Mouse (Mus musculus) C2C12 (cell line): ENCODE measurements around the gene Slc25a39. TPM values are rescaled to one million over a fixed set of nuclear protein-coding genes. Genes with fewer than 3 reads are reported as not detected.

Experiments
- H3K27me3 ChIP-seq: one replicate; pipeline ENCODE4 v1.6.1; 2011; ENCODE audit not compliant: control insufficient read depth, insufficient read depth, insufficient read length
- H3K36me3 ChIP-seq: one replicate; pipeline ENCODE4 v1.6.1; 2011; ENCODE audit not compliant: control insufficient read depth, insufficient read depth
- H3K4me3 ChIP-seq: one replicate; pipeline ENCODE4 v1.5.1; 2011; ENCODE audit warnings: mild to moderate bottlenecking, control low read depth; ENCODE audit not compliant: poor library complexity, insufficient read depth, severe bottlenecking
- H3K79me2 ChIP-seq: one replicate; pipeline ENCODE4 v1.6.1; 2011; ENCODE audit not compliant: control insufficient read depth, insufficient read depth
- H3K79me3 ChIP-seq: one replicate; pipeline ENCODE4 v1.6.1; 2011; ENCODE audit warnings: low read depth, control low read depth
- H3ac ChIP-seq: one replicate; pipeline ENCODE3; 2011; ENCODE audit warnings: low read depth; ENCODE audit not compliant: control insufficient read depth, insufficient read length
- CEBPB ChIP-seq: IDR thresholded peaks from one replicate; pipeline ENCODE4 v1.6.1; 2011; ENCODE audit warnings: low read depth, mild to moderate bottlenecking, control low read depth, moderate library complexity
- CTCF ChIP-seq: IDR thresholded peaks from one replicate; pipeline ENCODE4 v1.5.1; 2011; ENCODE audit not compliant: control insufficient read depth, insufficient read depth, insufficient read length
- FOSL1 ChIP-seq: IDR thresholded peaks from one replicate; pipeline ENCODE4 v1.8.0; 2011; ENCODE audit warnings: mild to moderate bottlenecking, low read length; ENCODE audit not compliant: poor library complexity, insufficient read depth, severe bottlenecking
- MAX ChIP-seq: IDR thresholded peaks from one replicate; pipeline ENCODE4 v1.6.1; 2011; ENCODE audit warnings: mild to moderate bottlenecking, control low read depth
- MYOD1 ChIP-seq: IDR thresholded peaks from one replicate; pipeline ENCODE4 v1.6.1; 2011; ENCODE audit warnings: low read depth; ENCODE audit not compliant: control insufficient read depth, insufficient read length
- MYOG ChIP-seq: IDR thresholded peaks from one replicate; pipeline ENCODE4 v1.6.1; 2011; ENCODE audit not compliant: control insufficient read depth, insufficient read length; ENCODE audit errors: extremely low read depth
- USF1 ChIP-seq: IDR thresholded peaks from one replicate; pipeline ENCODE4 v1.6.1; 2011; ENCODE audit warnings: low read depth, mild to moderate bottlenecking, control low read depth, moderate library complexity
- polyA plus RNA-seq: library from polyadenylated mRNA; unstranded; fragments of >200 nt; fragmentation: generic; extraction: Trizol; gene quantifications from one replicate; pipeline ENCODE4 v1.2.1, GENCODE M21; 2012; ENCODE audit warnings: missing spikeins

The Slc25a39 gene
- polyA plus RNA-seq, 1 experiment = 174 TPM

DNA sequence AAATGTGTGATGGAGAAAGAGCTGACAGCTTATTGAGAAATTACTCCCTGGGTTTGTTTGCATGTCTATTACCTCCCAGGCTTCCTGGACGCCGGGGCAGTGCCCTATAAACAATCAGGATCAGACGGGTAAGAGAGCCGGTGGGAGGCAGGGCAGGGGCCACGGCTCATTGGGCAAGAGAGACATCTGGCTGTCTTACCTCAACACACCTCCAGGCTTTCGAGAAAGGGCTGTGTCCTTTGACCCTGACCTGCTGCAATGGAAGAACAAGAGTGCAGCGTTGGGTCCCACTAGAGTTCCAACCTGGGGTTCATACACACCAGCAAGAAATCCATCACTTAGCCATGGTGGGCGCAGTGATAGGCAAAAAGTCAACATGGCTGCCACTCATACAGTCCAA lies 13.8 kb upstream of the Slc25a39 start:
- H3K79me2 ChIP-seq = no peaks in the 10 kb centered on the region
- no peak for TF ChIP-seq USF1
- TF ChIP-seq CEBPB = no peak
- TF ChIP-seq MYOD1 = no peak
- no peak for TF ChIP-seq FOSL1
- TF ChIP-seq MAX = no peak
- no peak for TF ChIP-seq MYOG
- no peak for TF ChIP-seq CTCF
- H3K79me3 ChIP-seq = no peaks in the 10 kb centered on the region
- no peaks in the 10 kb centered on the region for H3K36me3 ChIP-seq
- no peak overlapping the region for H3ac ChIP-seq
- H3K4me3 ChIP-seq = no peak overlapping the region
- peaks cover 9% of the 10 kb centered on the region for H3K27me3 ChIP-seq

DNA sequence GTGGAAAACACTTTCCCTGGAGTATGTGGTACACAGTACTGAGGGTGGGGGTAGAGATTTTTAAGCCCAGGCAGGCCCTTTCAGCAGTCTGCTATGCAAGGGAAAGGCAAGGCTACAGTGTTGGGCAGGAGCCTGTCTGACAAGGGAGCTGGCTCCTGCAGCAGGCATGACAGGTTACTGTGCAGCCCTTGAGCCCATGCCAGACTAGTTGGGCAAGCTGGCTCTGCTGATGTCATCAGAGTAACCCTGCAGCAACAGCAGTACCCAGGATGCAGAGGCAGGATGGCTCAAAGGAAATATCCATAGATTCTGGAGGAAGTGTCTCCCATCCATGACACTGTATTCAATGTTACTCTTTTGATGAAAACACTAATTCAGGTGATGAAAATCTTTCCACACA lies 11.1 kb upstream of the Slc25a39 start:
- Histone ChIP-seq H3K79me3 (no peaks in the 10 kb centered on the region), H3ac (no peak overlapping the region), H3K79me2 (no peaks in the 10 kb centered on the region), H3K4me3 (no peak overlapping the region), H3K36me3 (no peaks in the 10 kb centered on the region), H3K27me3 (peaks cover 9% of the 10 kb centered on the region)
- TF ChIP-seq MAX (no peak), CEBPB (no peak), FOSL1 (no peak), MYOD1 (no peak), USF1 (no peak), MYOG (no peak), CTCF (no peak)

DNA sequence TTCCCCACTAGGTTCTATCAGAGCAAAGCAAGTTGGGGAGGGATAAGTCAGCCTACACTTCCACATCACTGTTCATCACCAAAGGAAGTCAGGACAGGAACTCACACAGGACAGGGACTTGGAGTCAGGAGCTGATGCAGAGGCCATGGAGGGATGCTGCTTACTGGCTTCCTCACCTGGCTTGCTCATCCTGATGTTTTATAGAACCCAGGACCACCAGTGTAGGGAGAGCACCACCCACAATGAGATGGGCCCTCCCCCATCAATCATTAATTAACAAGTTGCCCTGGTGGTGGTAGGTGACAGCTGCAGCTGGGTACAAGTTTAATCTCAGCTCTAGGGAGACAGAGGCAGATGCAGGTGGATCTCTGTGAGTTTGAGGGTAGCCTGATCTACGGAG lies 9.4 kb upstream of the Slc25a39 start:
- Histone ChIP-seq H3ac (no peak overlapping the region), H3K27me3 (peaks cover 11% of the 10 kb centered on the region), H3K79me3 (no peaks in the 10 kb centered on the region), H3K79me2 (no peaks in the 10 kb centered on the region), H3K4me3 (no peak overlapping the region), H3K36me3 (no peaks in the 10 kb centered on the region)
- no peak for TF ChIP-seq MYOG
- no peak for TF ChIP-seq CTCF
- TF ChIP-seq MYOD1 = no peak
- TF ChIP-seq FOSL1 = no peak
- no peak for TF ChIP-seq CEBPB
- no peak for TF ChIP-seq USF1
- no peak for TF ChIP-seq MAX

DNA sequence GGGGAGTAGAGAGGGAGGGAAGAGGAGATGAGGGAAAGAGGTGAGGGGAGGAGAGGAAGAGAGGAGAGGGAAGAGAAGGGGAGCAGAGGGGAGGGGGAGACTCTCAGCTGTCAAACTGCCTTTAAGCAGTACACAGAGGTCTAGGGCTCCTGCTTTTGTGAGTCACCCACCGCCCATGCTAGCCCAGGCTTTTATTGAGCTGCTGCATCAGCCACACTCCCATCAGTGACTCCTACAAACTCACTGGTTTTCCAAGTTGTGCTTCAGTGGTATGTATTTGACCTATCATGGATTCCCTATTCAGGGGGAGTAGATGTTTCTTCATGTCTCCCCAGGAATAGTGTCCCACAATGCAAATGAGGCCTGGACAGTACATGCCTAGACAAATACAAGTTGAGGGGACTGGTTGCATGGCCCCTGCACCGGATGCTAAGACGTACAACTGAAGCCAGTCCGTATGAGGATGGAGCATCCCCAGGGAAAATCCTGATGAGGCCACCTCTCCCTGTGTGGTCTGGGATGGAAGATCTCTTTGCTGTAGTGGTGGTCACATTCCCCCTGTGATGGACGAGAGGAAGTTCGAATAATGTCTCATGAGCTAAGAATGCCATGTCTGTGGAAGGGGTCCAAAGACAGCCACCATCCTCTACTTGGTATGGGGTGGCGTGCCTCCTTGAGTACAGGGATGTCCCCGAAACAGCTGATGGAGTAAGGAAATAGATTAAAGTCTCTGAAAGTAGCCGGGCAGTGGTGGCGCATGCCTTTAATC lies 7.5 kb upstream of the Slc25a39 start:
- Histone ChIP-seq H3K79me2 (no peaks in the 10 kb centered on the region), H3ac (no peak overlapping the region), H3K27me3 (peaks cover 3% of the 10 kb centered on the region), H3K79me3 (no peaks in the 10 kb centered on the region), H3K36me3 (no peaks in the 10 kb centered on the region), H3K4me3 (no peak overlapping the region)
- no peak for TF ChIP-seq MAX
- no peak for TF ChIP-seq FOSL1
- no peak for TF ChIP-seq USF1
- TF ChIP-seq CEBPB = no peak
- TF ChIP-seq MYOG = no peak
- no peak for TF ChIP-seq CTCF
- TF ChIP-seq MYOD1 = no peak

DNA sequence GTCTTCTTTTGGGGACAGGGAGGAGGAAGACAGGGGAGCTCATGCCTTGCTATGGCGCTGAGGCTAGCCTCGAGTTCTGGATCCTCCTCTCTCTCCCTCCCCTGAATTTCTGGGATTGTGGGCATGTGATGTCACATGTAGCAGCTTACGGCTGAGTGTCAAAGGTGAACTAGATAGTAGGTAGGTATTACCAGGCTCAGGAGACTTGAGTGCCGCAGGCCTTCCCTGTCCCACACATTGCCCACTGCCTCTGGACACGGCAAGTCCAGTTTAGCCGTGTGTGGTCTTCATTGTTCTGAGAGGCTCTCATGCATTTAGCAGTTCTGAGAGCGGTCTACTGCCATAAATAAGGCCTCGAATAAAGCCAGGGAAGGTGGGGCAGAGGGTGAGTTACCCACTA lies 5.3 kb upstream of the Slc25a39 start:
- no peaks in the 10 kb centered on the region for H3K79me3 ChIP-seq
- H3ac ChIP-seq = no peak overlapping the region
- no peak overlapping the region for H3K4me3 ChIP-seq
- TF ChIP-seq FOSL1 (no peak), CTCF (no peak), MYOG (no peak), CEBPB (no peak), MAX (no peak), MYOD1 (no peak), USF1 (no peak)
- H3K79me2 ChIP-seq = no peaks in the 10 kb centered on the region
- H3K27me3 ChIP-seq = peaks cover 3% of the 10 kb centered on the region
- no peaks in the 10 kb centered on the region for H3K36me3 ChIP-seq
